Mouse (Mus musculus): ENCODE measurements around the gene Krt23. TPM values are rescaled to one million over a fixed set of nuclear protein-coding genes. Genes with fewer than 3 reads are reported as not detected.
A peak's percentile ranks its signal among the peaks of the same experiment; 100 is the strongest.

Krt23 gene
- not detected for total RNA-seq (2021)
- long read RNA-seq, experiment 1: 0 reads
- long read RNA-seq, experiment 2: 0 reads

DNA sequence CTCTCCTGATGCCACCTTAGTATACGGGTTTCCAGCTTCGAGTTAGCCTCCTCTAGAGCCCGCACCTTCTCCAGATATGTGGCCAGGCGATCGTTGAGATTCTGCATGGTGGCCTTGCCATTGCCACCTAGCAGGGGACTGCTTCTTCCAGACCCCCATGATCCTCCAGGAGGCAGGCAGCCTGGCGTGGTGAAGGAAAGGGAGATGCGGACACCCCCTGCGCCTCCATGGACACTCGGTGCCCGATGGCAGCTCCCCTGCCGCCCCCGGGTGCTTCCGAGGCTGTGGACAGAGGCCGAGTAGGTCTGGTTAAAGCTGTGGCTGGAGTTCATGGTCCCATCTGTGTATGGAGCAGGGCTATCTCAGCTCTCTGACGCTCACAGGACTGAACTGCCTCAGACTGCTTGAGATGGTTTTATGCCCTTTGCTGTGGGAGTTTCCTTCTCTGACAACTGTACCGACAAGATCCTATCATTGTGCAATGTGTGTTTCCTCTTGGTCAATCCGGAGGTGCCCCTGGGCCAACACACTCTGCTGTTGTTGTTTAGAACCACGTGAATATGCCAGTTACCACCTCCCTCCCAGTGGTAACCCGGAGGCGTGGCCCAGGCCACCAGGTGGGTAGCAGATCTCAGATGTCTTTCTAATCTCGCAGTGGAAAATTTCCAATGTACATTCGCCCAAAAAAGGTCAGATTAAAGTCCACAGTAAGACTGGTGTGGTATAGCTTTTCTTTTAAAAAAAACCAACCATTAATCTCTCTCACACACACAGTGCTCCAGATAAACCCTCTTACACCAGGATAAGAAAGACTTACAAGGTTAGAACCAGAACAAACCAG, at the start of gene Krt23:
Krt23 (minus strand) TSS at position 405 of the 841 bp plus-strand sequence.
- no peak within 1 kb of the TSS for H3K27ac ChIP-seq
- DNase-seq (ENCODE audit: low spot score in 2 of 2): no peak
- H3K4me3 ChIP-seq: no peak within 1 kb of the TSS
- TF ChIP-seq CTCF (conservative IDR thresholded peaks at IDR 0.05): no peak

DNA sequence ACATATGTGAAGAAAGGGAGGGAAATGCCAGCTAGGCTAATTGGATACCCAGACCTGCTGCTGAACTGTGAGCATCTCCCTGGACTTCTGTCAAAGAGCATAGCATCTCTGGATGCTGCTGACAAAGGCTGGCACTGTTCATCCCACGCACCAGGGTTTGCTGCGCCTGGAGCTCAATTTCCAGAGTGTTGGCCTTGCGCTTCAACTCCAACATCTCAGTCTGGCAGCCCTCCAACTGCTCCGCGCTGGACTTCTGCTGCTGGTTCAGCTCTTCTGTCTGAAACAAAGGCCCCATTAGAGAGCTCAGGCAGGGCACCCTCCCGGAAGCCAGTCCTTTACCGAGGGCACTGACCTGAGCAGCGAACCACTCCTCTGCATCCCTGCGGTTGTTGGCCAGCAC, 46.8 kb upstream of the Krt23 start:
- Histone ChIP-seq H3K4me3 (no peak overlapping the region), H3K27ac (no peak overlapping the region)
- DNase-seq (ENCODE audit: low spot score in 2 of 2): peak; percentile 26
- TF ChIP-seq CTCF (conservative IDR thresholded peaks at IDR 0.05): no peak

DNA sequence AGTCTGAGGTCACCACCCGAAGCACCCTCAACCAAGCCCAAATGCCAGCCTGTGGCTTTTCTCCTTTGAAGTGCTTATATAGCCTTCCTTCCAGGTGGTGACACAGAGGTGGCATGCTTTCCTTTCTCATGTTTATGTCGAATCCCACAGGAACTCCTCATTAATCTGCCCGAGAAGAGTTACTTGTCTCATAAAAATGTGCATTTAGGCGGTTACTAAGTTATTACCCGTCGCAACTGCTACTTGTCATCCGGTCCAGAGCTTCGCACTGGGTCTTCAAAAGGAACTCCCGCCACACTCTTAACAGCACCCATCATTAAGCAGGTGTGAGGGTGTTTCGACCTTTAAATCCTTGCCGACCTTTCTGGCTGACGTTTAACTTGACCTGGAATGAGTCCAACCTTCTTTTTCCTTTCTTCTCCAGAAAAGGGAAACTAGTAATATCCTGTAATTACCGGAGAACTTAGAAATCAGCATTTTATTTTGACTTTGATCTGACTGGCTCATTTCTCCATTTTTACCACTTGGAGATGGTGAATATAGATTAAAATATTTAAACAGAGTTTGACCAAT, 28.4 kb upstream of the Krt23 start, which contains the start of gene Krt39:
Krt39 (minus strand) TSS at position 51 of the 573 bp plus-strand sequence.
- DNase-seq (ENCODE audit: low spot score in 2 of 2): no peak
- no peak within 1 kb of the TSS for H3K4me3 ChIP-seq
- TF ChIP-seq CTCF (conservative IDR thresholded peaks at IDR 0.05): no peak
- H3K27ac ChIP-seq: no peak within 1 kb of the TSS

DNA sequence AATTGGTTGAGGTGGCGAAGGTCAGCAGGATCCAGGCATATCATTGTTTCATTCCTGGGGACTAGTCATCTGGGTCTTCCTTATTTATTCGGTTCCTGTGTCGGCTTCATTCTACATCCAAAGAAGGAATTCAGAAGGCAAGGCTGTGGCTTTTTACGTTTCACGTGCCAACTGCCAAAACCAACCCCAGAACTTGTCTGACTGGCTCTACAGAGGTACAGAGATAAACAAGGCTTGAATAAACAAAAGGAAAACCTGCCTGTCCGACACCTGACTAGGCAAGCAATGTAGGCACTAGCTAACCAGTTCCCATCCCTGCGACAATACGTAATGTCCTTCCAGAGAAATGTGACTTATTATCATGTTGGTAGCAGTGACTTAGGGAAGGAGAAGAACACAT, 21.2 kb upstream of the Krt23 start:
- no peak overlapping the region for H3K27ac ChIP-seq
- H3K4me3 ChIP-seq: no peak overlapping the region
- TF ChIP-seq CTCF (conservative IDR thresholded peaks at IDR 0.05): no peak
- no peak for DNase-seq (ENCODE audit: low spot score in 2 of 2)

DNA sequence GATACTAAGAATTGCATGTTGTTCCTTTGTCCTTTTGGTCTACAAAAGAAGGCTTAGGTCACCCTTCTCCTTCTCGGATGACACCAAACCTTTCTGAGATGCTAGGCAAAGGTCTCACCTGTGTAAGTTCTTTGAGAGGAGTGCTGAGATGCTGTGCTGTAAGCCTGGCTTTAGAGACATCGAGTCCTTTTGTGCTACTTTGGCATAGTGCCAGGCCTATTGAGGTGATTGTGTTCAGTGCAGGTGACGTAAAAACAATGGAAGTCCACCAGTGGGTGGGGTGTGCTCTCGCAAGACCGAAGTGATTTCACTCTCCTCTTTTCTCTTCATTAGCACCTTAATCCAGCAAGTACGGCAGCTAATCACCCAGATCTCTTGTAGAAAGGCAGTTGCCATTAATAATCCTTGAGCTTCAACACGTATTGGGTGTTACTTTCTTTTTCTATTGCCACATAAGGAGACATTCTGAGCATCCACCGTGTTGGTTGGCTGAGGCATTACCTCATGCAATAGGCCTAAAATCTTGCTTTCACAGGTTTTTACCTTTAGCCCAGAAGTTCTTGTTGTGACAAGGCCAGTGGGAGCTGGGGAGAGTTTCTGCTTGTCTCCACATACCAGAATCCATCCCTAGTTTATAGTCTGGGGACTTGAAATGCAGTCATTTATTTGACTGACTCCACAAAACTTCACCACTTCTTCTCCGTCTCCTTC, 7.3 kb upstream of the Krt23 start:
- TF ChIP-seq CTCF (conservative IDR thresholded peaks at IDR 0.05): no peak
- no peak overlapping the region for H3K27ac ChIP-seq
- no peak for DNase-seq (ENCODE audit: low spot score in 2 of 2)
- H3K4me3 ChIP-seq: no peak overlapping the region

DNA sequence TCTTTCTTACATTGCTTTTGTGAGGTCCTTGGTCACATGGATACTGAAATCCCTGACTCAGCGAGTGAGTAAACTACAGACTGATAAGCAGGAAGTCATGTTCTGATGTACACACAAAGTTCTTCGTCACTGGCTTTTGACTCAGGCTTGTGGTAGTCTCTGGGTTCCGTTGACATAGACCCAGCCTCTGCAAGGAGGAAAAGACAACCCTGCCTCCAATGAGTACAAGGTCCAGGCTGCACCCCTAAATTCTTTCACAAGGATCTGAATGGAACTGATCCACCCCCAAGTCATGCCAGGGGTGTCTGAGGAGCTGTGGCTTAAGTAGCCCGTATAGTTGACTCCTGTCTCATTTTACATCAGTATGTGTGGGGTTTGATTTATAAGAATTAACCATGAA, 3.5 kb upstream of the Krt23 start:
- no peak for DNase-seq (ENCODE audit: low spot score in 2 of 2)
- no peak for TF ChIP-seq CTCF (conservative IDR thresholded peaks at IDR 0.05)
- Histone ChIP-seq H3K27ac (no peak overlapping the region), H3K4me3 (no peak overlapping the region)

DNA sequence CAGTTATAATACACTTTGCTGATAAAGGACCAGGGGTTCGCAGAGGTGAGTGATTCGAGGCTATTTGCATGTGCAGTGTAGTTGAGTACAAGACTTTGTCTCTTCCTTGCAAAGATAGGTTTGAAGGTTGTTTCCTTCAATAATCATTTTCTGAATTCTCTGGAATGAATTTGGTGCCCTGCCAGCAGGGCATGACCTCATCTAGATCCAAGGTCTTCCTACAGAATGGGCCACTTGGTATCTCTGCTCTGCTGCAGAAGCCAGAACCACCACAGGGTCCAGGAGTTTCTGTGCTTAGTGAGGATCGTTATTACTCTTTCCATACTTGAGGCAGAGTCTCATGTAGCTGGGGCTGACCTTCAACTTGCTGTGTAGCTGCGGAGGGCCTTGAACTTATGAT, 1.8 kb upstream of the Krt23 start:
- no peak overlapping the region for H3K27ac ChIP-seq
- no peak overlapping the region for H3K4me3 ChIP-seq
- DNase-seq (ENCODE audit: low spot score in 2 of 2): no peak
- no peak for TF ChIP-seq CTCF (conservative IDR thresholded peaks at IDR 0.05)

DNA sequence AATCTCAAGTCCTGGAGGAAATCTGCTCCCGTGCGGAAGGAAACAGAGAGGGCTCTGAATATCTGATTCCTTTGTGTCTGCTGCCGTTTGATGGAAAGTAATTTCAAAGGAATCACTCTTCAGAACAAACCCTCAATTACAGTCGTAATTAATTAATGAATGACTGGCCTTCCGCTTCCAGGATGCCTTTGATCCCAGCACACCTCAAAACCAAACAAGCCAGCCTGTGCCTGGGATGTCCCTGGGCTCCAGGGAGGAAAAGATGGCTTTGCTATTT, 575 bp upstream of the Krt23 start:
- Histone ChIP-seq H3K27ac (no peak overlapping the region), H3K4me3 (no peak overlapping the region)
- no peak for TF ChIP-seq CTCF (conservative IDR thresholded peaks at IDR 0.05)
- DNase-seq (ENCODE audit: low spot score in 2 of 2): no peak

DNA sequence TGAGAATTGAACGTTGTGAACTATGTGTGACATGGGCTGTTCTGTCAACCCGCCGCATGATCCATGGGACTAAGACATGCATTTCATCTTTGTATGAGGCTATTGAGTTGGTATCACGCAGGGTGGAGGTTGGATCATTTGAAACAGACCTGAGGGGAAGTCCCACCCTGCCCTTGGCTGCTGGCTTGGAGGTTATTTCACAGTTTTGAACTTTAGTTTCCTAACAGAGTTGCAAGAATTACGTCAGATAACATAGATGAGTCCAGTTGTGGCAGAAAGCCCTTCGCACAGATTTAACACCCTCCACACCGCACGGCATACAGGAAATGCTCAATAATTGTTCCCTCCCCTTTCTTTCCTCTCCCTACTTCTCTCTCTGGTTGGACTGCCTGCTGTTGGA, 1.9 kb downstream of the Krt23 start:
- no peak for DNase-seq (ENCODE audit: low spot score in 2 of 2)
- H3K27ac ChIP-seq: no peak overlapping the region
- no peak overlapping the region for H3K4me3 ChIP-seq
- no peak for TF ChIP-seq CTCF (conservative IDR thresholded peaks at IDR 0.05)

DNA sequence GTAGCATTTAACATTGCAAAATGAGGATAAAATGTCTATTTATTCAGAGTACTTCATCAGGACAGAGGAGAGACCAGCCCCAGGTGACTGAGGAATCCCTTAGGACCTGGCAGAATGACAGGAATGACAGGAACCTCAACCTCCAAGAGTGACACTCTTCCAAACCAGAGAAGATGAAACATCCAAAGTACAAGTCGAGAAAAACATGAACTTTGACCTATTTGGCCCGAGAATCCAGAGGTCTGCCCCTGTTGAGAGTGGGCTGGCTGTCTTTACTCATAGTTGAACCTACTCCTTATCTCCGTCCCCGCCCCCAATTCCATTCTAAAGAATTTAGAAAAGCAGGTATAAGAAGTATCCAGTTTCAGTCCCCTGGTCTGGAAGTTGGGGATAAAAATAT, 2.3 kb downstream of the Krt23 start:
- TF ChIP-seq CTCF (conservative IDR thresholded peaks at IDR 0.05): no peak
- H3K4me3 ChIP-seq: no peak overlapping the region
- no peak for DNase-seq (ENCODE audit: low spot score in 2 of 2)
- H3K27ac ChIP-seq: no peak overlapping the region

DNA sequence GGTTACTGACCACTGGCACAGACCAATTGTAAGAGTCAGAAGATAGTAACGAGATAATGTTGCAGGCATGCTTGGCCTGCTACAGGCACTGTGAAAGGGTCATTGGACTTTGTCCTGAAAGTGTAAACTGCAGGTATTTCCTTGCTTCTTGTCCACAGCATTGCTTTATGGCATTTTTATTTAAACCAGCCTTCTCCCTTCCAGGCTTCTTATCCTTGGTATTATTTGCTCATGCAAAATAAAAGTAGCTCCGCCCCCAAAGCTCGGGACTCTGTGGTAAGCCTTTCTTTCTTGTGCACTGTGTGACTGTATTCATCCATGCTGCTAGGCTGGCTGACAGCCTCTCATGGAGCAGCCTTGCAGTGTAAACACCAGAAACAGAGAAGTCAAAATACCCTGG, 3.7 kb downstream of the Krt23 start:
- DNase-seq (ENCODE audit: low spot score in 2 of 2): no peak
- Histone ChIP-seq H3K4me3 (no peak overlapping the region), H3K27ac (no peak overlapping the region)
- no peak for TF ChIP-seq CTCF (conservative IDR thresholded peaks at IDR 0.05)

DNA sequence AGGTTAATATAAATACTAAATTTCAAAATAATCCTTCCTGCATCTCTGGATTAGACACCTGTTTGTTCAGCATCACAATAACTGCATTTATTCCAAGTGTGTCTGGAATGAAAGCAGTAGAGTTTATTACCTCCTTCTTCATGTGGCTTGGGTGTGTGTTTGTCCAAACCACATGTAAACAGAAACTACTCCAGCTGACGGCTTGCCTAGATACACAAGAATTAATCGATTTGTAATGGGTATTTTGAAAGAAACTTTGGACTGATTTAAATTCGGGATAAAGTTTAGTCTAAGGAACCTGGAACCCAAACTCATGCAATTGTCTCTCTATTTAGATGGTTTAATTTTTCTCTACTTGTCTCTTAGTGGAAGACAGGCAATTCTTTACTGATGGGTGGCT, 18.0 kb downstream of the Krt23 start:
- TF ChIP-seq CTCF (conservative IDR thresholded peaks at IDR 0.05): no peak
- no peak for DNase-seq (ENCODE audit: low spot score in 2 of 2)
- H3K4me3 ChIP-seq: no peak overlapping the region
- no peak overlapping the region for H3K27ac ChIP-seq

DNA sequence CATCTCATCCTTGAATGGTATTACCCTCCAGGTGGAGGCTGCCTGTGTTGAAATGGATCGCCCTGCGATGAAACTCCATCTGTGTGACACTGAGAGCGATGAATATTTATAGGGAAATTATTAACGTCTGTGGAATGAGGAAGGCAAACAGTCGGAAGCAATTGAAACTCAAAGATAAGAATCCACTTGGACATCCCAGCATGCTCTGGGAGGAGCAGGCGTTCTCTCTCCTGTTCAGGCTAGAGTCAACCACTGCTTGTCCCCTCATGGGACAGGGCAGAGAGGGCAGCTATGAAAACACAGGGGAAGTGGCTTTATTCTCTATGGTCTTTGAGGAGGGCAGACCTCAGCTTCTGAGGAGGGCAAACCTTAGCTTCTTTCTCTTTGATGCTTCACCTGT, 19.5 kb downstream of the Krt23 start:
- no peak for DNase-seq (ENCODE audit: low spot score in 2 of 2)
- Histone ChIP-seq H3K4me3 (no peak overlapping the region), H3K27ac (no peak overlapping the region)
- TF ChIP-seq CTCF (conservative IDR thresholded peaks at IDR 0.05): no peak

DNA sequence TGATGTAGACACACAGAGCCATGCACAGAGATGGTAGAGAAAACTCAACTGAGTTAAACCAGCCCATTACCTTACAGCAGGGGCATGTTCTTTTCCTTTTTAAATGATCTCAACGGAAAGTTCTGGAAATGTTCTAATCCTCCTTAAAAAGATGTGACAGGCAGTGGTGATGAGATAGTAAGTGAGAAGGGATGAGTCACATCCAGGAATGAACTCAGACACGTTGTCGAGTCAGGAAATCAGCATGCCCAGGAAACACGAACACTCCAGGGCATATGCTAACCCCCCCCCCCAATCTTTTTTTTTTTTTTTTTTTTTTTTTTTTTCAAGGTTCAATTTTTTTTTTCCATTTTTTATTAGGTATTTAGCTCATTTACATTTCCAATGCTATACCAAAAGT, 20.5 kb downstream of the Krt23 start:
- TF ChIP-seq CTCF (conservative IDR thresholded peaks at IDR 0.05): no peak
- no peak for DNase-seq (ENCODE audit: low spot score in 2 of 2)
- Histone ChIP-seq H3K4me3 (no peak overlapping the region), H3K27ac (no peak overlapping the region)

Data from layer of hippocampus, adult 2 months (tissue).